Mouse (Mus musculus) testis, adult 2 months (tissue): ENCODE measurements around the gene Col16a1.

Source experiments
- CTCF ChIP-seq: fragments of 200-500 bp; IDR thresholded peaks from 2 replicates; pipeline ENCODE4 v1.5.1; 2012; ENCODE audit warnings: low read depth, mild to moderate bottlenecking, inconsistent platforms, low read length, moderate library complexity; ENCODE audit not compliant: control insufficient read depth, insufficient read depth, insufficient replicate concordance
- POLR2A ChIP-seq: fragments of 200-500 bp; IDR thresholded peaks from 2 replicates; pipeline ENCODE4 v1.6.1; 2012; ENCODE audit warnings: low read depth, mild to moderate bottlenecking, inconsistent platforms, low read length, moderate library complexity; ENCODE audit not compliant: control insufficient read depth

DNA sequence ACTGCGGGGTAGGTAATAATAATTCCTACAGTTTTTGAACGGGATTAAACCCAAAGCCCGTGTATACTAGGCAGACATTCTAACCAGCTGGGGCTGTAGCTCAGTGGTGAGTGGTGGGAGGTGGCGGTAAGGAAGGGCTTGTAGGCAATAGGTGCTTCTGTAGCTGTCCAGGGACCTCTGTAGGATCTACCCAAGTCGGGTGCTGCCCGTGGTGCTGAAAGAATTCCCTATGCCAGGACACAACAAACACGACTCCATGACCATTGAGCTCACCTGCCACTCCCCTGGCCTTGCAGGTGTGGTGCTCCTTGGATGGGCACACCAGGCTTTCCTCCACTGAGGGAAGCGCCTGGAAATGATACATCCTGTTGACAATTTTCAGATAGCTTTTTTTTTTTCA lies 22.1 kb upstream of the Col16a1 start:
- no peak for TF ChIP-seq CTCF
- no peak for TF ChIP-seq POLR2A
